Comparison of ENCODE assay signal across 9 mouse cellular contexts in the genomic region with DNA sequence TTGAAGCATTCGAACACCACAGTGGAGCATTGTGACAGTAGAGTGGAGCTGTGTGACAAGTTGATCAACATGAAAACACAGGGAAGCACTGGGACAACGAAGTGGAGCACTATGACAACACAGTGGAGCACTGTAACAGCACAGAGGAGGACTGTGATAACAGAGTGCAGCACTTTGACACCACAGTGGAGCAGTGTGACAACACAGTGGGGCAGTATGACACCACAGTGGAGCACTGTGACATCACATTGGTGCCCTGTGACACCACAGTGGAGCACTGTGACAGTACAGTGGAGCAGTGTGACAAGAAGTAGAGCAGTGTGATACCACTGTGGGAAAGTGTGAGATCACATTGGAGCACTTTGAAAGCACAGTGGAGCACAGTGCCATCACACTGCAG.
DNase-seq lines count a peak whose midpoint lies in the region; ATAC-seq lines count a peak whose summit lies in the region.
"Had no signal": no experiment of that assay in that cellular context is flagged by ENCODE, and none has a peak within 500 bp of the region (broad histone marks: within the 10 kb centered on the region; RNA-seq: fewer than 3 reads in every experiment).

No protein-coding gene starts in this region.

- no peak overlapping the region for H3K4me2 ChIP-seq in kidney, embryonic 16.5 days (replicated peaks; ENCODE audit: low read depth, low read length)
- H3K4me2 ChIP-seq in liver, embryonic 13.5 days: no peak overlapping the region
- H3K4me2 ChIP-seq: hindbrain, embryonic 15.5 days had no signal

- no peaks in the 10 kb centered on the region for H3K36me3 ChIP-seq in kidney, embryonic 16.5 days (ENCODE audit: insufficient read depth, low read length)
- H3K36me3 ChIP-seq in liver, embryonic 13.5 days: no peaks in the 10 kb centered on the region
- H3K36me3 ChIP-seq: hindbrain, embryonic 15.5 days had no signal

- H3K4me1 ChIP-seq in kidney, embryonic 16.5 days (ENCODE audit: insufficient read depth, low read length): no peaks in the 10 kb centered on the region
- H3K4me1 ChIP-seq in liver, embryonic 13.5 days (replicated peaks): no peaks in the 10 kb centered on the region
- H3K4me1 ChIP-seq: hindbrain, embryonic 15.5 days had no signal

- 57% methylated on average over 2 of the region's 2 CpGs for WGBS in kidney, embryonic 16.5 days
- WGBS in liver, embryonic 13.5 days (ENCODE audit: insufficient replicate concordance): 39% methylated on average over 2 of the region's 2 CpGs

- peaks cover 77% of the 10 kb centered on the region for H3K9me3 ChIP-seq in kidney, embryonic 16.5 days (ENCODE audit: low read length)
- H3K9me3 ChIP-seq in liver, embryonic 13.5 days (replicated peaks): peaks cover 71% of the 10 kb centered on the region

- H3K27me3 ChIP-seq in kidney, embryonic 16.5 days (ENCODE audit: insufficient read depth, low read length): no peaks in the 10 kb centered on the region
- no peaks in the 10 kb centered on the region for H3K27me3 ChIP-seq in liver, embryonic 13.5 days
- H3K27me3 ChIP-seq: hindbrain, embryonic 15.5 days had no signal

- DNase-seq in kidney, adult 8-10 months: no peak
- DNase-seq in urinary bladder, adult 2 months (ENCODE audit: low spot score): peak; percentile 15
- no peak for DNase-seq in urinary bladder, adult 18-20 months (ENCODE audit: low spot score in 2 of 2)
- DNase-seq in liver, embryonic 13.5 days: no peak
- peak; percentile 2 for DNase-seq in urinary bladder, postnatal 14 days (ENCODE audit: low spot score)
- no peak for DNase-seq in right cerebral cortex, adult 2 months (ENCODE audit: low spot score in 2 of 2)
- DNase-seq in cerebellum, adult 8-10 months: no peak

- no peak overlapping the region for H3K9ac ChIP-seq in kidney, embryonic 16.5 days (replicated peaks; ENCODE audit: low read length)
- no peak overlapping the region for H3K9ac ChIP-seq in liver, embryonic 13.5 days
- H3K9ac ChIP-seq: hindbrain, embryonic 15.5 days had no signal

- no peak overlapping the region for H3K27ac ChIP-seq in kidney, embryonic 16.5 days (ENCODE audit: low read length)
- no peak overlapping the region for H3K27ac ChIP-seq in liver, embryonic 13.5 days
- H3K27ac ChIP-seq: hindbrain, embryonic 15.5 days had no signal

- H3K4me3 ChIP-seq in kidney, embryonic 16.5 days (ENCODE audit: low read length): no peak overlapping the region
- H3K4me3 ChIP-seq in liver, embryonic 13.5 days (replicated peaks): no peak overlapping the region
- H3K4me3 ChIP-seq: hindbrain, embryonic 15.5 days had no signal

- ATAC-seq in kidney, embryonic 16.5 days (ENCODE audit: low FRiP score, low TSS enrichment): peak; percentile 14
- ATAC-seq in liver, embryonic 13.5 days (ENCODE audit: low read depth): peak; percentile 5; the same call in 1 of the 2 replicates

Comparison
In these comparisons a context has a peak if more than half of its experiments do, and no peak if none do; other contexts are left out.
1. DNase-seq: peak in urinary bladder, adult 2 months (single experiment) and urinary bladder, postnatal 14 days (single experiment); none in kidney, adult 8-10 months (0 of 2), urinary bladder, adult 18-20 months (0 of 2), liver, embryonic 13.5 days (single experiment), right cerebral cortex, adult 2 months (0 of 2) and cerebellum, adult 8-10 months (single experiment).